In genomic region chr6:55012516-55012915, GRCm38 (mm10) we compare ENCODE assay signal across 30 mouse cellular contexts.
"Had no signal": no experiment of that assay in that cellular context is flagged by ENCODE, and none has a peak within 500 bp of the region (broad histone marks: within the 10 kb centered on the region; RNA-seq: fewer than 3 reads in every experiment).

No protein-coding gene starts in this region.

- H3K4me3 ChIP-seq: heart, embryonic 12.5 days; heart, embryonic 13.5 days; heart, embryonic 15.5 days; hindbrain, embryonic 10.5 days; hindbrain, embryonic 12.5 days; hindbrain, embryonic 13.5 days; hindbrain, embryonic 15.5 days; intestine, embryonic 15.5 days; kidney, embryonic 15.5 days; layer of hippocampus, adult 2 months; left cerebral cortex, adult 2 months had no signal

- H3K27ac ChIP-seq: heart, embryonic 13.5 days; heart, embryonic 15.5 days; hindbrain, embryonic 10.5 days; hindbrain, embryonic 12.5 days; hindbrain, embryonic 13.5 days; hindbrain, embryonic 14.5 days; hindbrain, embryonic 15.5 days; hindbrain, postnatal 0 days; intestine, embryonic 15.5 days; kidney, embryonic 15.5 days; kidney, postnatal 0 days; layer of hippocampus, adult 2 months; left cerebral cortex, adult 2 months had no signal

- DNase-seq: heart, postnatal 10 days; heart, postnatal 14 days; heart, postnatal 36 days; heart, postnatal 4 days; kidney, adult 11 months; kidney, adult 18-20 months; kidney, adult 2 months; kidney, adult 8-10 months; kidney, adult 9 months; kidney, postnatal 10 days; kidney, postnatal 14 days; kidney, postnatal 25 days; kidney, postnatal 36 days; kidney, postnatal 4 days; layer of hippocampus, adult 9-11 months; layer of hippocampus, postnatal 36 days had no signal

- H3K9me3 ChIP-seq: heart, embryonic 13.5 days; heart, embryonic 15.5 days; hindbrain, embryonic 12.5 days; hindbrain, embryonic 15.5 days; intestine, embryonic 15.5 days; kidney, embryonic 15.5 days had no signal

- H3K27me3 ChIP-seq: heart, embryonic 12.5 days; heart, embryonic 13.5 days; heart, embryonic 15.5 days; hindbrain, embryonic 12.5 days; hindbrain, embryonic 15.5 days; intestine, embryonic 15.5 days had no signal

- H3K36me3 ChIP-seq: heart, embryonic 12.5 days; heart, embryonic 13.5 days; heart, embryonic 15.5 days; hindbrain, embryonic 10.5 days; hindbrain, embryonic 12.5 days; hindbrain, embryonic 13.5 days; hindbrain, embryonic 15.5 days; intestine, embryonic 15.5 days; kidney, embryonic 15.5 days had no signal
